Mouse (Mus musculus) mature B cell (primary cell): ENCODE measurements around the gene St6galnac4.

Experiments used
- in situ Hi-C: fragments of 300-500 bp; cut with MboI; formaldehyde crosslinking; loops from 2 replicates; pipeline ENCODE4 v1.14.3; 2019

Gene St6galnac4

DNA sequence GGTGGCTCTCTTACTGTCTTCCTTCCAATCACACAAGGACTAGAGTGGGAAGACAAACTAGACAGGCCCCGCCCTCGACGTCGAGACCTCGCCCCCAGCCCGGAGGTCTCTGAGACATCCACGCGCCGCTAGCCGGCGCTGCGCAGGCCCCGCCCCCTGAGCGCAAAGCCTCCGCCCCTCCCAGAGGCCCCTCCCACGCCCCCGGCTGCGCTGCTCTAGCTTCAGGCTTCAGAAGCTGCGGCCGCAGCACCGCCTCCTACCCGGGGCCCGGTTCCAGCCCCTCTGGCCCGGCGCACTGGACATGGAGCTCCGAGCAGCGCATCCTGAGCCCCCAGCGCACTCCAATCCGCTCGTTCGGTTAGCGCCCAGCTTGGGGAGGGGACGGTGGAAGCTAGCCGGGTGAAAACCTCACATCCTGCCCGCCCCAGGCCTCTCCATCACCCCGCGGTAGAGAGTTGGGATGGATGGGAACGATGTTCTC lies at the start of gene St6galnac4:
St6galnac4 (plus strand) TSS at position 225 of the 481 bp plus-strand sequence.
- in situ Hi-C loops, result no loop called here

DNA sequence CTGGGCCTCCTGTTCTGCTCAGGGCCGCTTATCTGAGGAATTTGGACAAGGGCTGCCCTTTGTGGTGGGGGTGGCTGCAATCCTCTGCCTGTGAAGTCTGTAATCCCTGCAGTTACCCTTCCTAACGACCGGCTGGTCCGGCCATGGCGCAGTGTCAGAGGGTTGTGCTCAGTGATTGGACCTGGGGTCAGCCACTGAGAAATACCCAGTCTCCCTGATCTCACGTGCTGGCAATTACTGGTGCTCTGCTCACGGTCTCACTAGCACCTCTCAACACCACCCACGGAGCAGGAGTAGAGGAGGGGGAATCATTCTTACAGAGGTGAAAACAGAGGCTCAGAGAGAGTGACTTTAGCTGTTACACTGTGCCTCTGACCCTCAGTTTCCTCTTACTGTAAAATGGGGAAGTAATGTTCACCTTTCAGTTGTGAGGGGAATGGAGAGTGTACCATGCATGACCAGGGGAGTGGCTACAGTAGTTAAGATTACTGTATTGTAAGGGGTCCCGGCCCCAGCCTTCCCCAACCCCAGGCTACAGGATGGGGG lies 49.5 kb upstream of the St6galnac4 start:
- in situ Hi-C loops, result no loop called here

DNA sequence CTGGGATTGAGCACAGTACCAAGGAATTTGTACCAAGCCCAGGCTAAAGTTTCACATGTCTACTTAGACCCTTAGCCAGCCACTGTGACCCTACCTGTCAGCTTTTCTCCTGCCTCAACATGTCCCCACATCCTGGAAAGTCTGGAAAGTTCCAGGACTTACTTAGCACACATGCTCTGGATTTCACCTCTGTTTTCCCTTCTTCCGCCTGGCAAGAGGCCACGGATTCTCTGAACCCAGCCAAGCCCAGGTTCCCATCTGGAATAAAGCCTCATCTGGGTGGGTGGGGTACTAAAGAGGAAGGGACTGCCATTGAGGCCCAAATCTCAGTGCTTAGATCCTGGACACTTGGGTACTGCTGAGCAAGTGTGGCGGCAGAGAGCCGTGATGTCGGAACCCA lies 49.0 kb upstream of the St6galnac4 start:
- in situ Hi-C loops, result no loop called here

DNA sequence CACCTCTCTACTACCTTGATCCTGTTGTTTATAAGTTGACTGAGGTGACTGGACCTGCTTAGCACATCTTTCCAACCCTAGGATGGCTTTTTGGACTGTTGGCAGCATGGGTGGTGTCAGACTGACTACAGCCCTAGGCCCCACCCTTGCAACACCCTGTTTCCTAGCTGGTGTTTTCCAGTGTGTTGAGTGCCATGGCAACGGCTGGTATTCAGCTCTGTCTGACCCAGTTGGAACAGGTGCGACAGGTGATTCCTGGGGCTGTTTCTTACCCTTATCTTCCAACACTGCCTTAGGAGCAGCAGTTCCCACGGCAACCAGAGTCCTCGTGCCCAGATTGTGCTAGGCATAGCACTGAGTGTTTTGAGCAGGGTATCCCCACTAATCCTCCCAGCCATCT lies 48.4 kb upstream of the St6galnac4 start:
- in situ Hi-C loops, result no loop called here

DNA sequence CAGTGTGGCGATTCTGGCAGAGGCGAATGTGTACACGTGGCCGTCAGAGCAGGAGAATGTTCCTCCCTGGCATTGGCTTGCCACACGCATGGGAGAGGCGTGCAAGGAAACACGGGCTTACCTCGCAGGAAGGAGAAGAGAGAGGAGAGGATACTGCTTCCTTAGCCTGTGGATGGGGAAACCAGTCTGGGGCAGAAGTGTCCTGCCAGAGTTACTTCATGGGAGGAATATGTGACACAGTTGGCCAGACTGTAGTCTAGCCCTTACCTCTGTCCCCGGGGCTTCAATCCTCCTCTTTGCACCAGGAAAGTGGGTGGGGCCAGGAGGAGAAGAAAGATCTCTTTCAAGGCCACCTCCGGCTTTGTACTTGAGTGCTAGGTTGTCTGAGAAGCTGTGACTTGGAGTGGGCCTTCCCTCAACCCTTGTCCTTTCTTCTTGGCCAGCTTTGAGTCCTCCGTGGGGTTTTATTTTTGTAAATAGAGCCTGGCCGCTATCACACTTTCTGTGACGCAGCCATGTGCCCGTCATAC lies 47.4 kb upstream of the St6galnac4 start:
- in situ Hi-C loops, result no loop called here

DNA sequence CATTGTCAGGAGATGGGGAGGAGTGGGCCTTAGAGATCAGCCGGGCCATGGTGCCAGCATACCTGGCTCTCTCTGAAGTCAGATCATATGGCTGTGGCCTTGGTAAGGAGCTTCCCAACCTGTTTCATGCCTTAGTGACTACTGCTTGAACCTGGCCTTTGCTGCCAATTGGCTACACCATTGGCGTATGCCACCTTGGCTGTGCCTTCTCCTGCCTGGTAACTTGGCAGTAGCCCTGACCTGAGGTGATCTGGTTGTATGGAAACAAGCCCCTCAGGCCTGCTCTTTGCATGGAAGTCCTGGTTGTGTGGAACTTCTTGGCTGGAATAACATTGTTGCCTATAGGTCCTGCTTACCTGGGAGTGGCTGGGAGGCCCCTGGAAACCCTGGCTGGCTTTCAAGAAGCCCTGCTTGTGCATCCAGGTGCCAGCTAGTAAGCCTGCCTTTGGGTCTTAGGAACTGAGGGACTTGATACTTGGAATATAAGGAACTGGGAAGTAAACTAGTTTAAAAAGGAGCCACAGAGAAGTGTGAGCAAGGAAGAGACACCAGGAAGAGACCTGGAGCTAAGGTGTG lies 45.5 kb upstream of the St6galnac4 start:
- in situ Hi-C loops, result no loop called here

DNA sequence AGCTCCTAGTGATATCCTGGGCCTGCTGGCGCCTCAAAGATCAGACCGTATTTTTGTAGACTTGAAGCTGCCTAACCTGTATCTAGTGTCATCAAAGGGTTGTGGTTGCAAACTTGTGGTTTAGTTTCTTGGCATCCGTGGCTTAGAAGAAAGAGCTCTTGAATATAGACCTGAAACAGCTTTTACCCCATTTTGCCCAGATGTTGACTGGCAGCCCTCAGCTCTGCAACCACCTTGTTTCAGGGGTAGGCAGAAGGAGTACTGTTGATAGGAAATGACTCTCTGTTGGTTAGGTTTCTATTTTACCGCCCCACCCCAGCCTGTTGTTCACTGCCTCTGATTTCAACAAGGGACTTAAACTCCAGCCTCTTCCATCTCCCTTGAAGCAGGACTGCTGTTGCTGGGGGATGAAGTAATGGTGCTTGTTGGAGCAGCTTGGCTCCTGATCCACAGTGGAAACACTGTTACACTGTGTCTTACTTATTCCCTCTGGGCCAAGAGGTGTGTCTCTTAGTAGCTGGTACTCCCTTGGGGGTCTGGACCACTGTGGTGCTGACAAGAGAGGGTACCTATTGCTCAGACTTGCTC lies 44.8 kb upstream of the St6galnac4 start:
- in situ Hi-C loops, result no loop called here

DNA sequence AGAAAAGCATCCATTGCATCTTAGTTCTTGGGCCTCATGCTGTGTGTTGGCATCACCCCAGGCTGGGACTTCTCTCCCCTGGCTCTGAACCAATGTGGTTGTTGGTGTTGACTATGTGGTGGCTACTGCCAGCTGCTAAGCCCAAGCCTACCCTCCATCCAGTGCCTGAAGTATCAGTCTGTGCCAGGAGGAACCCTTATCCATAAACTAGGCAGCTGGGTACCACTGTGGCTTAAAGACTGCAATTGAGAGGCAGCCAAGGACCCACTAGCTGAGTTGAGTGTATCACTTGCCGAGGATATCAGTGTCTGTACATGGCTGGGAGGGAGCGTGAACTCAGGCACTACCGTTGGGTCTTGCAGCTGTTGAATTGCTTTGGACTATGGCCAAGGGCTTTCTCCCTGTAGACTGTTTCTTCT lies 43.9 kb upstream of the St6galnac4 start:
- in situ Hi-C loops, result no loop called here

DNA sequence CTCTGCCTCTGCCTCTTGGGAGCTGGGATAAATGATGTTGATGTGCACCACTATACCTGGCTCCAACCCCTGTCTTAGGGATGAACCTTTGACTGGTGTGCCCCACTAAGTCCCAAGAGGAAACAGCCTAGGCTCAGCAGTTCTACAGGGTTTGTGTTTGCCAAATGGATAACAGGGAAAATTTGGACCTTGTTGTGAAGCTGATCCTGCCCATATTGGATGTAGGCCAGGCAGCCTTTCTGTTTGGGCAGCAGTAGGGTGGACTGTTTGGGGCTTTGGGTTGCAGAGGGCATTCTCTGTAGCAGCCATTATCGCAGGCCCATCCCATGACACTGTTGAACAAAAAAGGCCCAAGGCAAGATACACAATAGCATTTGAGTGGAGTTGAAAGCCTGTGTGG lies 39.9 kb upstream of the St6galnac4 start:
- in situ Hi-C loops, result no loop called here

DNA sequence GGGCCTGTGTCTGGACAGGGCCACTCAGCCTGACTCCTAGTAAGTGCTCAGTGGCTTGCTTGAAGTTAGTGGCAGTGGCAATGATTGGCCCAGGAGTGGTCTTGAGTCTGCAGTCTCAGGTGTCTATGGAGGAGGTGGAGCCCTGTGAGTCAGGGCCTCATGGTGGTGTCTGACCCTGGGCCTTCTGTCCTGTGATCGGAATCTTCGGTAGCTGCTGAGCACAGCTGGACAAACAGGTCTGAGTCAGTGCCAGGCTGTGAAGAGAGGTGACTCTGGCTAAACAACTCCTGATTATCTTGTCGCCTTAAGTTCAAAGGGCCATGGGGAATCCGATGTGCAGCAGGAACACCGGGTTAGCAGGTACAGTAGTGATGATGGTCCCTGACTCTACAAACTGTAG lies 39.5 kb upstream of the St6galnac4 start:
- in situ Hi-C loops, result no loop called here

DNA sequence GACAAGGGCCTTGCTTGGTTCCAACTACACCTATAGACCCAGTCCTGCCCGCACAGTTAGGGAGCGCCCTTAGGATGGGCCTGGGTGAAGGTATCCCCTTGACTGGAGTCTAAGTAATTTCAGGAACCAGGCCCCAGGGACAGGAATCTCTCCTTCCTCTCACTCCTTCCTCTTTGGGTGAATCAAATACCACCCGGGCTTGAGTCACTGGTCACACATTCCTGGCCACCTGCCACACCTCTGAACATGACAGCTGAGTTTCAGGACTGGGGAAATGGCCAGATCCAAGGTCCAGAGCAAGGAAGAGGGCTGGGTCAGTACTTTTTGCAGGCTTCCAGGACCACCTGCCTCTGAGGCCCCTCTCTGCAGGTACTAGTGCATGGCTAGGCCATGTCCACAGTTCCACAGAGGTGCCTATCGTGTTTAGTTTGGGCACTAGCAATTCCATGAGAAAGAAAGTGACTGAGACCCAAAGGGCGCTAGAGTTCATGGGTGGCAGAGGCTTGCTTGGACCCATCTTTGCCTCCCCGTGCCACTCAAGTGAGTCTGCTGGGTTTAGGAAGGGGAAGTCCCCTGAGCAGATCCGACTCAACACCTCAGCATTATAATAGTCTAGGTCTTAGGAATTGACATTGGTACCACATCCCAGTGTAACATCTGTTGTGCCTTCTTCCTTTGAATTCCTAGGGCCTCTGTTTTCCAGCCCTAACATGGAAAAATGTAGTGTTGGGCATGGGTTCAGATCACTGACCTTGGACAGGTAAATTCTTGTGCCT lies 38.7 kb upstream of the St6galnac4 start:
- in situ Hi-C loops, result no loop called here

DNA sequence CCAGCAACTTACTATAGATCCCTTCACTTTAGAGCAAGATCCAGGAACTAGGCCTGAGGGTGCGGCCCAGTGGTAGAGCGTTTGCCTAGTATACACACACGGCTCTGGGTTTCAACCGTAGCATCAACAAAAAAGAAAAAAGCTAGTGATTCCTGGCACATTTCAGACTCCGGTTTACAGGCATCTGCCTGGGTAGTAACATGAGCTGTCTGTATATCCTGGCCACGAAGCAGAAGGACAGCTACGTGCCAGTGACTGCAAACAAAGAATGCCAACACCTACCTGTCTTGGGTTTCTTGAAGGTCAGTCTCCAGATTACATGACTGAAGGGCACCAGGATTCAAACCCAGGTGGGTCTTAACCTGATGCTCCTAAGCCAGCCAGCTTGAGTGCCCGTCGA lies 37.7 kb upstream of the St6galnac4 start:
- in situ Hi-C loops, result no loop called here

DNA sequence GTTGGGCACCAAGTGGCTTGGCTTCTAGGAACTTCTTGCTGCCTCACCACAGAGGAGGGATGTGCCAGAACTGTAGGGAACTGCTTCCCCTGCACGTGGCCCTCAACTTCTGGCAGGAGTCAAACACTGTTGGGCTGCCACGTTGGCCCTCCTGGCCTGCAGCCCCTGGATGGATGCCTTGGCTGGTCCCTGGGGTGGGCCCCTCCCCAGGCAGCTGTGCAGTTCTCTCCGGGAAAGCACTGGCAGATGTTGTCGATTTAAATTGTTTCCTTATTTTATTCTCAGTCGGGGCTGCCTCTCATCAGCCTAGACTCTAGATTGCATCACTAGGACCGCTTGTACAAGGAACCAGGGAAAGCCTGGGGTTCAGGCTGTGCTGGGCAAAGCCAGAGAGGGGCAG lies 37.1 kb upstream of the St6galnac4 start:
- in situ Hi-C loops, result no loop called here

DNA sequence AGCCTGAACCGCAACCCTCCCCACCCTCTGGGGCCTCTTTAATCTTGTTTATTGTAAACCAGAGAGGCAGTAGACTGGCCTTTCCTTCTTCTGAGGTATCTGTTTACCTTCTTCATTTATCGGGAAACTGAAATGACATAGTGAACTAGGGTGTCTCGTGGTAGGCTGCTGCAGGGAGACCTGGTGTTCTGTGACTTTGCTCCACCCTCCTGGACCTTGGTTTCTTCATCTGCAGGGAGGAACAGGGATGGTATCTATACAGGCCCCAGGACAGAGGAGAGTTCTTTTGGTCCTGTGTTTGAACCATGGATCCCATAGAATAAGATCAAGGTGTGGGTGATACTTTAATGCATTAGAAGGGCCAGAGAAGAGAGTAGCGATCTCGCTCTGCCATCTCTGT lies 35.7 kb upstream of the St6galnac4 start:
- in situ Hi-C loops, result no loop called here

DNA sequence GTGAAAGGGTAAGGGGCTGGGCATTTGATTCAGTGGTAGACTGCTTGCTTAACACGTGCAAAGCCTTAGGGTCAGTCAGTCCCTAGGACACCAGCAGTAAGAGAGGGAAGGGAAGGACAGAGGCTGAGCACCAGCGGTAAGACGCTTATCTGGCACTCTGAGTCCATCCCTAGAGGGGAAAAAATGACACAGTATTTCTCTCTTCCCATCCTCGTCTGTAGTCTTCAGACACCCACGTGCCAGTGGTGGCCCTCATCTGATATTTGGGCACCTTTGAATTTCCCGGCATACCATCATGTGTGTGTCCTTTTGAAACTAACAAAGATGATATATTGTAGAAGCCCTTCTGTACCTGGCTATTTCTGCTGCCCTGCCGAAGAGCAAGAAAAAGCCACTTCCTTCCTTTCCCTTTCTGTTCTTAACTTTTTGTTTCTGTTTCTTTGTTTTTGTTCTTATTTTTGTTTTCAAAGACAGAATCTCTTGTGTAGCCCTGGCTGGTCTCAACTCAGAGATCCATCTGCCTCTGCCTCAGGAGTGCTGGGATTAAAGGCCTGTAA lies 33.2 kb upstream of the St6galnac4 start:
- in situ Hi-C loops, result no loop called here

DNA sequence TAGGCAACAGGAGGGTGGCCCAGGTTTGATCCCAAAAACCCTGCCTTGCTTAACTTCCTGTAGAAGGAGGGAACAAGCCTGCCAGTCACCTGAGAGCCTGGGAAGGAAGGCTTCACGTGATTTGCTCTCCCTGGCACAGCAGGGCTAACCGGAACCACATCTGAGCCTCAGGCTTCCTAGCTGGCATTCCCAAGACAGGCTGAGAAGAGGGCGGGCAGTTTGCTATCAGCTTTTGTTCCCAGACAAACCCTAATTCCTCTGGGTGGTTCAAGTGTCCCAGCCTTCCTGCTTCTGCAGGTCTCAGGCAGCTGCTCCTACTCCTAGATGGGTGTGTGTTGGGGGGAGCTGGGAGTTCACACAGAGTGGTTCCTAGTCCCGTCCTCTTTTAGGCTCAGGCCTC lies 31.4 kb upstream of the St6galnac4 start:
- in situ Hi-C loops, result no loop called here

DNA sequence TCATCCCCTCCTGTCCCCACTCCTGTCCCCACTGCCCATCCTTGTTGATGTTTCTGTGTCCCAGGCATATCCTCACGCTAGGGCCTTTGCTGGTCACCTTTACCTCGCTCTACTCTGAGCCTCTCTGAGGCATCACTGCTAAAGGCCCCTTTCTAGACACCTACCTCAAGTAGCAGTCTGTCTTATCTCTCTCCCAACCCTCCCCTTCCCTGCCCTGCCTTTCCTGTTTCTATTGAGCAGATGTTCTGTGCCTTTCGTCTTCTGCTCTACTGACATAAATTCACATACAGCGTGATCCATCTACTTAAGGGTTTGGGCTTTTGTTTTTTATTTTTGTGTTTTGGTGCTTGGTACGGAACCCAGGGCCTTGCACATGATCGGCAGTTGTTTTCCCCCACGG lies 30.9 kb upstream of the St6galnac4 start:
- in situ Hi-C loops, result no loop called here

DNA sequence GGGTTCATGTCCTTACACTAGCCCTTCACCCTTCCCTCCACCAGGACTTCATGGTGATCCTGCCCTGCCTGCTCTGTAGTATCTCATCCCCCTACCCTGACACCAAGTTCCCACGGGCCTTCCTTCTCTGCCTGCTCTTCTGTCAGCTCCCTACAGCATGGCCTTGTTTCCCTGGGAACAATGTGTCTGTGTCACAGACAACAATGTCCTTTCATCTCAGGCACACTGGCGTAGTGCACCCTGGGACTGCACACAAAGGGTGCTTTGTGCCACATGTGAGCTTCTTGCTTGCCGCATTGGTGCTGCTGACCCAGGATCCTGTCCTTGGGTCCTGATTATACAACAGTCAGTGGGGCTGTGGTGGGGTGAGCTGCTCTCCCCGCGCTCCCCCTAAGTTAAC lies 27.3 kb upstream of the St6galnac4 start:
- in situ Hi-C loops, result no loop called here

DNA sequence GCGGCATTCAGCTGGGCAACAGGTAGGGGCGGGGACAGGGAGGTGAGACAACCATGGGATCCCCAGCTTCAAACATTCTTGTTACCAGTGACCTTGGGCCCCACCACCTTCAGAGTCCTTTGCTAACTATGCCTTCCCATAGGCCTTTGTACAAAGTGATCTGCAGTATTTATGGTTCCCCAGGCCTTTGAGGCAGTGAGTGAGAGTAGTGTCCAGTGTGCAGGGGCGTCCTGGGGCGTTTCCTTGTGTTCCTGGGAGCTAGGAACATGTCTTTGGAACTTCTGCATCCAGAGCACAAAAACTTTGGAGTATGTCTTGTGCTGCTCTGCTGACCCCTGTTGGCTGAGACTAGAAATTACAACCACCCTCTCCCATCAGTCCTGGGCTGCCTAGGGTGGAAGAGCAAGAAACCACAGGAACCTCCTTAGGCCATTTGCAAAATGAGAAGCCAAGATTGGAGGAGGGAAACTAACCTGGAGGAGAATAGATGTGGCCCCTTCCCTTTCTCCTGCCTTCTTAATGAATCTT lies 20.3 kb upstream of the St6galnac4 start:
- in situ Hi-C loops, result no loop called here

DNA sequence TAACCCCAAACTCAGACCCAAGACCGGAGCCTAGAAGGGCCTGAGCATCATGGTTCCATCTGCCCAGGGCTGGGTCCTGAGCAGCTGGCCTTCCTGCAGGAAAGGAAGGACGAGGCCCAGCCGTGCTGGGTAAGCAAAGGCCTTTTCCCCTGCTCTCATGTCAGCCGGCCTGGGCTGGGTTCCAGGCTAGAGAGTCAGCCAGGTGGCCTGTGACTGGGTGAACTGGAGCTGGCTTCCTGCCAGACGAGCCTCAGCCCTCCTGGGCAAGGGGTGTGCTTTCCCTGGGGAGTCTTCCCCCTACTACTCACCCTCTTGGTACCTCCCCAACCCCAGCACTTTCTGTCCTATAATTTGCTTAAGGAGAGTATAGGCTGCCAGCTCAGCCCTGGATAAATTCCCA lies 18.7 kb upstream of the St6galnac4 start:
- in situ Hi-C loops, result no loop called here

DNA sequence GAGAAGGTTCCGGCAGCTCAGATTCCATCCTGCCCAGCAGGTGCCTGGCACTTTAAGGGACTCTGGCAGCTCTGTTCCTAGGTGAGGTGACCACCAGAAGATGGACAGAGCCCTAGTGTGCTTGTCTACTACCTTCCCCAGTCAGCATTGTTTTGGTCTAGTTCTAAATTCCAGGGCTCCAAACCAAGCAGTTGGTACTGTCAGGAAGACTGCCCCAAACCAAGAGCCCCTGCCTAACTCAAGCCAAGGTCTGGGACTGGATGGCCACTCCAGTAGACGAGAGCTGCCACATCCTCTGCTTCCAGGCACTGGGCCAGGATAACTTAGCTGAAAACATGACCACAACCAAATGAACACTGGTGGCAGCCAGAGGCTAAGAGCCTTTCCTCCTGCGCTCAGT lies 18.0 kb upstream of the St6galnac4 start:
- in situ Hi-C loops, result no loop called here
